Mouse (Mus musculus) frontal cortex, adult 2 months (tissue): Measurements from ENCODE around the gene P2ry6. TPM values are rescaled to one million over a fixed set of nuclear protein-coding genes. Genes with fewer than 3 reads are reported as not detected.

Experiments
- DNase-seq, 2 experiments: peaks; one replicate each; pipeline ENCODE4 v3.0.0; 2022; ENCODE audit warnings: low spot score in 1 of 2; ENCODE audit errors: extremely low spot score in 1 of 2
- polyA plus RNA-seq: library from polyadenylated mRNA; depleted of rRNA; stranded (reverse); fragments of >200 nt; gene quantifications from 2 replicates; pipeline ENCODE4 v1.2.3, GENCODE M21; 2012

The P2ry6 gene
- polyA plus RNA-seq, 1 experiment, result 4.1 TPM

DNA sequence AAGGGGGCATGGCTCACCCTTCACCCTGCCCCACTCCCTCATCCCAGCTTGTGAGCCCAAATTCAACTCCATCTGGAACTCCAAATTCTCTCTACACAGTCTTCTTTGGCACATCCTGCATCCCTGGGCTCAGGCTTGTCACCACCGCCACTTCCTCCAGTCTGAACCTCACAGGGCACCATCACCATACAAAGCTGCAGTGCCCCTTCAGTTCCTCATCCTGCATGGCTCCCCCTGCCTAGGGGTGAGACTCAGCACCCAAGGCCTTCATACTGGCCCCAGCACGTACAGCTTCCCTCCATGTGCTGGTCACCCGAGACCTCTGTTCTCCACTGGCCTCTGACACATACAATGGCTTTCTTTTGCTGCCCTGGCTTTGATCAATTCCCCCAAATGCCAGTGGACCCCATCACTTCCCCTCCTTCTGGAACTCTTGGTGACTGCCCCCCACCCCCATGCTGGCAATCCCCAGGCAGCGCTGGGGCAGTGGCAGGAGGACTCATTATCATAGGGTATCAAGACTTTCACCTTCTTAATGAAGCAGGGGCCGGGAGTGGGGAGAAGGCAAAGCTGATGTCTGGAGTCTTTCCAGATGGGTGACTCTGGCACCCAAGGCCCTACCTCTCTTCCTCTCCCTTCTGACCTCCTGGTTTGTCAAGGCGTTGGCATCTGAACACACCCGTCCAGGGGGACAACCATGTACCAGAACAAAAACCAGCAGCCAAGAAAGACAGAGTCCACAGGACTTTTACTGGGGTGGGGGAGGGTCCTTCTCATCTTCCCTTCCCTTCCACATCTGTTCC, 55.2 kb downstream of the P2ry6 start:
- DNase-seq, result no peak

DNA sequence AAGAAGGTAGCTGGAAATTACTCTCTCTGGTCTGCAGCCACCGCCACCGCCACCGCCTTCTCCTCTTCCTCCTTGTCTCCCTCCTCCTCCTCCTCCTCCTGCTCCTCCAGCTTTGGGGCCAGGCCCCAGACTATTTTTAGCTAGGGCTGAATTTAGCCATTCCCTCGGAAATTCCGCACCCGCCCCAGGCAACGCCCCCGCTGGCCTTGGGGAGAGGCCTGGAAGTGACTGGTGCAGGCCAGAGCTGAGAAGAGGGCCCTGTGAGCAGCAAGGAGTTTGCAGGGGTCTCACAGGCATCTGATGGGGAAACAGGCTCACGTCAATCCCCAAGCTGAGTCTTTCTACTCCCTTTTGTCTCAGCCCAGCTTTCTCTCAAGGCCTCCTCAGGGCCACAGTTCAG, 56.3 kb downstream of the P2ry6 start:
- no peak for DNase-seq

- no peak for DNase-seq
Measured at GRCm38 (mm10) chr7:100917751-100918150, 56.7 kb downstream of the P2ry6 start.

- no peak for DNase-seq
Measured at GRCm38 (mm10) chr7:100916526-100916925, 57.9 kb downstream of the P2ry6 start.

DNA sequence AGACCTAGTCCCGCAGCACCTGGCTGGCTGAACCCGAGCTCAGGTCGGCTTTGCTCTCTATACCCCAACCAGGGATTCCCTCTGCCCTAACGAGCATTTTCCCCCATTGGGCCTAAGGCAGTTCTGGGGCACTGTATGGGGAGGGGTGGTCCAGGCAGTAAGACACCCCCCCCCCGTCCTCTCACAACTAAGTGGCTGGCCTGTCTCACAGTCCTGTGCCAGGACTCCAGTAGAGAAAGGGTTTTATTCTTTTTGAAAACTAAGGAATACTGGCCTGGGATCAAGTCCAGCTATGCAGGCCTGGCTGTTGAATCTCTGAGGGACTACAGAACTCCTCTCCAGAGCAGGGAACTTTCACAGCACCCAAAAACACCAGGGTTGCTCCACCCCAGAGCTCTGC, 59.2 kb downstream of the P2ry6 start:
- no peak for DNase-seq

- DNase-seq, result no peak
Measured at GRCm38 (mm10) chr7:100911791-100912190, 62.7 kb downstream of the P2ry6 start.

DNA sequence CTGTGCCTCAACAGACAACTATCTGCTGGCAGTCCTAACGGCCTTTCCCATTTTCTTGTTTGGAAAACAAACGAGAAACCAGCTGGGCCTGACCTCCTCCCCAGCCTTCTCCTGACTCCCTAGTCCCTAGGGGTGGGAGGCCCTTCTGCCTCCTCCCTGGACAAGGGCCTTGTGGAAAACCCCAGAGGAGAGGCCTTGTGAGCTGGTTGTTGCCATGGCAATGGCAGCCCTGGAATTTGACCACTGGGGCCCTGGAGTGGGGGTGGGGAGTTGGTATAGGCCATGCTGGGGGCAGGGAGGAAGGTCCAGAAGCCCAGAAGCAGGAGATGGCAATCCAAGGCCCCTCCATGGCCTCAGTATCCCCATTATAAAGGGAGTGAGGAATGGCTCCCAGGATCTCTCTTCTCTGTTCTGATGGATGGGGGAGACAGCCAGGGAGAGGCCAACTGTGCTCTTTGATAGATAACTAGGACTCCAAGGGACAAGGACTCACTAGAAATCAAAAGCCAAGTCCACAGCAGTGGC, 63.1 kb downstream of the P2ry6 start:
- no peak for DNase-seq

DNA sequence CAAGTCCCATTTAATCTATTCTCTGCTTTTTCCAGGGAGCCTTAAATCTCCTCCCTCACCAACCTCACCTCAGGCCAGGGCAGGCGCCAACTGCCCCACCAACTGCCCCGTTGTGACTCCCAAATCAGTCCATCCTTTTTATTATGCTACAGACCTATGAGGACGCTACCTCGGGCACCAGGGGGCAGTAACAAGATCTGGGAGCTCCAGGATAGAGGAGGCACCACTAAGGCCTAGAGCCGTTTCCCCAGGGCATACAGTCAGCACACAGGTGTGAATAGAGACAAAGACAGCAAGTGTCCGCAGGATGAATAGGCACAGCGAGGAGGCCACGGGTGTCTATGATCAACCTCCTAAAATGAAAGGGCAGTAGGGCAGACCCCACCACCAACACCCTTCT, 65.9 kb downstream of the P2ry6 start:
- DNase-seq, result no peak

GRCm38 (mm10) chr7:100908061-100908460, 66.4 kb downstream of the P2ry6 start:
- no peak for DNase-seq

- peak; percentile 61 to 93 for DNase-seq
Measured at GRCm38 (mm10) chr7:100907231-100907630, 67.2 kb downstream of the P2ry6 start.

- DNase-seq, result no peak
Measured at GRCm38 (mm10) chr7:100906029-100906789, 68.2 kb downstream of the P2ry6 start.

DNA sequence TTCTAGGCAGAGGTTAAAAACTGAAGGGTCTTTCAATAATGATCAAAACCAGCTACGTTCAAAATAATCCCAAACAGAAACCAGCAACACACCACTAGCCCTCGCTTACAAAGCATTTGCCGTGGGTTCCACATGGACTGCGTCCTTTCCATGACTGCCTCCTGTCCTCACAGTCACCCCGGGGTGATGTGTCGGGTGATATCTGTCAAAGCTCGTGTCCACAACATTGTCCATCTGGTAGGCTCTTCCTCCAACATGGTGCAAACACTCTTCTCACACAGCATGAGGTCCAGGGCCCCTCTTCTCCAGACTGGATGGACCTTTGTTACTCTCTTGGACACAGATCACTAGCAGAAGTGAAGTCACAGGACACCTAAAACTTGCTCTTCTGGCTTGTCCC, 69.4 kb downstream of the P2ry6 start:
- no peak for DNase-seq

- no peak for DNase-seq
Measured at GRCm38 (mm10) chr7:100904612-100905011, 69.8 kb downstream of the P2ry6 start.

GRCm38 (mm10) chr7:100902451-100903137, 71.9 kb downstream of the P2ry6 start:
- DNase-seq, result no peak

DNA sequence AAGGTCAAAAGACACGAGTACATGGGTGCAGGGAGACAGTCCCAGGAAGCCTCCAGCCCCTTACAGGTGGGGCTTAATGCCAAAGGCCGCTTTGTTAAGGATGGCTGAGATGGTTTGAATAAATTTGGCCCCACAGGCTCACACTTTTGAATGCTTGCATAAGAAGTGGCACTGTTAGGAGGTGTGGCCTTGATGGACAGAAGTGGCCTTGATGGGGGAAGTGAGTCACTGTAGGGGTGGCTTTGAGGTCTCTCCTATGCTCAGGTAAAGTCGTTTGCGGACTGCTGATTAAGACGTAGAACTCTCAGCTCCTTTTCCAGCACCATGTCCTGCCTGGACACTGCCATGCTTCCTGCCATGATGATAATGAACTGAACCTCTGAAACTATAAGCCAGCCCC, 76.6 kb downstream of the P2ry6 start:
- DNase-seq, result no peak

DNA sequence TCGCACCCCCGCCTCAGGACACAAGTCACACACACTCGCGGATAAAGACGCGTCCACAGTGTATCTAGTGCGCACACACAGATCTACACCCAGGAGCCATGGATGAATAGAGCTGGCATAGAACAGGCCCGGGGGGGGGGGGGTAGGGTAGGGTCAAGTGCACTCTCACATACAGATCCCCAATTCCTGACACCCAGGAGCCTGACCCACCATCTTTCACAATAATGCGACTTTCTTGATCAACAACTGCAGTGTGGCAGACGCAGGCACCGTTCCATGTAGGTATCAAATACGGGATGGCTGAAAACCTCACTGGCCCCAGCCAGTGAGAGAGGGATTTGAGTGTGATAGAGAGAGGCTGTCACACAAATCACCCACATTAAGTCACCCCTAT, 79.6 kb downstream of the P2ry6 start:
- DNase-seq, result no peak

GRCm38 (mm10) chr7:100894057-100894832, 80.2 kb downstream of the P2ry6 start:
- DNase-seq, result peak in 1 of 2 experiments; percentile 65

DNA sequence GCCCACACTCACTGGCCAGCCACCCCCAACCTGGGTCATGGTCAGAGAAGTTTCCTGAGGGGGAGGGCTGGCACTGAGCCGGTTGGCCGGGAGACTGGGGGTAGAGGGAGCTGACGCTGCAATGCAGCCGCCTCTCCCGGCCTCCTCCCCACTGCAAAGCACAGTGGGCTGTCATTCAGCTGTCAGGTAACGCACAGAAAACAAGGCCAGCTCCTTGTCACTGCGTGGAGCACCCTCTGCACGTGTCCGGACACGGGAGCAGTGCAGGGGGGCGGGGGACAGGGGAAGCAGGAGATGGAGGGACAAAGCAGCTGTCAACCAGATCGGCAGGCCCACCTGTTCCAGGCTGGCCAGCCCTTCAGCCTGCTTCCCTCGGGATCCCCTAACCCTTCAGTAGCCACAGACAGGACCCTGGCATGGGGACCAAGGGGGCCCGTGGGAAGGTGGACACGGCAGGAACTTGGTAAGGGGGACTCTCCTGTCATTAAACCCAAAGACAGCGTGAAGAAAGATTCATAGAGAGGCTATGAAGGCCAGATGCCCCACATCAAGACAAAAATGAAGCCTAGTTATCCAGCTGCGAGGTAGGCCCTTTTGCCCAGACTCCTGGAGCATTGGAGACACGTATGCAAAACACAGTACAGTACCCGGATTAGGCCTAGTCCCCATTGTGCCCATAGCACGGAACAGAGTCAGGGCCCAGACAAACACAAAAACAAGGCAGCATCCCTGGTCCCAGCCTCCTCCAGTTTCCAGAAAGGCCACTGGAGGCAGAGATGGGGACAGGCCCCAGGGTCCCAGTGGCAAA, 81.0 kb downstream of the P2ry6 start:
- DNase-seq, result peak in 1 of 2 experiments; percentile 59
